Mouse (Mus musculus): Measurements from ENCODE around the gene Aifm2.

Gene Aifm2

GRCm38 (mm10) chr10:61781461-61782128 lies 66.5 kb downstream of the Aifm2 start:
- no peak for DNase-seq

DNA sequence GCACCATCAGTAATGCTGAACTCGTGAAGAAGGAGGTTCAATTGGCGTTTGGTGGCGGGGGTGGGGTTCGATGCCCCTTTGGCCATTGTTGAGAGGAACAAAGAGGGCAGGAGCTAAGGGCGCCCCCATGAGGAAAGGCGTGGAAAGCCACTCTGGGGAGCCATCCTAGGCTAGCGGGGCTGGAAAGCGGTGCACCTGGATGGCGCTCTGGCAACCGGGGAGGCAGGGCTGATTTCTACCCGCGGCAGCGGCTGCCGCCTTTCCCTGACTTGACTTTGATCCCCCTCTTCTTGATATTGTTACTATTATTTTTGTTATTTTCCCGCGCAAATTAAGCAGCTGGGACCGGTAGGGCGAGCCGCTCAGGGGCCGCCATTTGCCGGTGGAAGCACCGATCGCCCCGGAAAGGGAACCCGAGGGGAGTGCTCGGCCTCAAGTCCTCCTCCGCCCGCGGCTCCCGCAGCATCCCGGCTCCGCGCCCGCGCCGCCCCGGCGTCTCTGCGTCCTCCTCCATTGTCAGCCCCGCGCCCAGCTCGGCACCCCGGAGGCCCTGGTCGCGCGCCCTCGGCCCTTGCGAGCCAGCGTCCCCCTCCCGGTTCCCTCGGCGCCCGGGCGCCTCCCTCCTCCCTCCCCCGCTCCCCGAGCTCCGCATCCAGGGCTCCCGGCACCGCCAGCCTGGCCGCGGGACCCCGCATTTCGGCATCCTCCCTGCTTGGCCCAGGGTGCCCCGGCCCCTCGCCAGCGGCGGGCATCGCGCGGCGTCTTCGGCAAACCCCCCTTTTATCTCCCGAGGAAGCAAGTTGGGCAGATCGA lies 67.9 kb downstream of the Aifm2 start:
- peak; percentile 80 for DNase-seq

DNA sequence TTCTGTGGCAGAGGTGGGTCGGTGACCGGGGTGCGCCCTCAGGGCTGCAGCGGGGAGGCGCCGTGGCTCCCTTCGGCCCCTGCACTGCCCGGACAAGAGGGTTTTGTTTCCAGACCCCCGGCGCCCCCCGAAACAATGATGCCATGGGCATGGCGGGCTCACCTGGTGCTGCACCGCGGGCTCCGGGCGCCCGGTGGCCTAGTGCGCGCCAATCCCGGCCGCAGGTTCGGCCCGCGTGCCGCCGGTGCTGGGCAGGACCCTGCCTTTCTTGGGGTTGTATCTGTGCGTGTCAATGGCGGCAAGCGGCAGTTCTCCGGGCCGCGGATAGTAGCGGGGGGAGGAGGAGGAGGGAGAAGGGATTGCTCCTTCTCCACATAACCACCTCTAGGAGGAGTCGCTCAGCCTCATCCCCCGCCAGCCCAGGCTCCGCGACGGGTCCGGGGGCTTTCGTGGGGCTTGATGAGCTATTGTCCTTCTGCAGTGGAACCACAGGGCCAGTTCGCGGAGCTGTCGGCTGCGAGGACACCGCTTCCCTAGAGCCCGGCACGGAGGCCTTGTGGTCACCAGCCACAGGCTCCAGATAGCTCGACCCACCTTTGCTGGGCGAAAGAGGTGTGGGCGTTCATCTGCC lies 68.7 kb downstream of the Aifm2 start, which contains the start of gene H2afy2:
Gene H2afy2 (minus strand): TSS at position 527 of the 631 bp plus-strand sequence.
- DNase-seq, result peak; percentile 85

DNA sequence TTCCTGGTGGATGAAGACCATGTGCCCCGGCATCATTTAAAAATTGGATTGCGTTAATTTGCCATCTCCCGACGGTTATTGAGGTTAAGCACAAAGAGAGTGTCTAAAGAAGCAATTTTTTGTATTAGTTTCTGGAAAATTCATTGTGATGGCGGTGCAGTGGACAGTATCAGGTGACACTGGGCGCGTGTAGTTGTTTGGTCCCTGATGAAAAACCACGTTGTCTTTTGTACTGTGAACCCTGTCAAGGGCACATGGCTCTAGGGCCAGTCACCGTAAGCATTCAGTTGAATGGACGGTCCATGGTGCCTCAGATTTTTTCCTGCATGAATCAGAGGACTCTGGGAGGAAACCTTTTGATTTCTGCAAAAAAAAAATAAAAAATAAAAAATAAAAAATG lies 69.4 kb downstream of the Aifm2 start:
- no peak for DNase-seq

DNA sequence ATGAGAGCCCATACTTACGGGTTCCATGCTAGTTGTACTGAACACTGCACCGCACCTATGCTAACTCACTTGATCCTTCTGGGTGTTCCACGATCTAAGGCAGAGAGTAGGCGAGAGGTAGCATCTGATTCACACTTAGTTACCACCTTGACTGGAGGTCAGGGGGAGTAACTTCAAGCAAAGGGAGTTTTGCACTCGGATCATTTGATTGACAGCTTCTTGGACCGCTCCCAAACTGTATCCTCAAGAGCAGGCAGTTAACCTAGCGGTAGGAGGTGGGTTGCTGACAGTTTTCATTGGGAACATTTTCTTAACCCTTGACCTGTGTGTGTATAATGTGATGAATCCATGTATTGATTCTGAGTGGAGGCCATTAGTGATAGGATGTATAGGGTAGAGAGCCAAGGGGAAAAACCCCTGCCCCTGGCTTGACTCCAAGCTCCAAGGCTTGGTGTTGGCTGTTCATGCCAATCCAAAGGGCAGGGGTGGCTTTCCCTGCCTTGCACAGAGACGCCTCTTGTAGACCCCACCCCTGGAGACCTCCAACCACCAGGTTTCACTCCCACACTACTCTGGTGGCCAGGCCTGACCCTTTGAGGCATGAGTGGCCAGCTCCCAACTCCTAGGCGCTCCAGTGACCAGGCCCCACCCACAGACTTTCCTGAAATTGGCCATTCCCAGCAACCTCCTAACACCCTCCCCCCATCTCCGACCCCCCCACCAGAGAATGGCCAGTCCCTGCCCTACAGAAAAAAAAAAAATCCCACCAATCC lies 72.7 kb downstream of the Aifm2 start:
- DNase-seq, result no peak

DNA sequence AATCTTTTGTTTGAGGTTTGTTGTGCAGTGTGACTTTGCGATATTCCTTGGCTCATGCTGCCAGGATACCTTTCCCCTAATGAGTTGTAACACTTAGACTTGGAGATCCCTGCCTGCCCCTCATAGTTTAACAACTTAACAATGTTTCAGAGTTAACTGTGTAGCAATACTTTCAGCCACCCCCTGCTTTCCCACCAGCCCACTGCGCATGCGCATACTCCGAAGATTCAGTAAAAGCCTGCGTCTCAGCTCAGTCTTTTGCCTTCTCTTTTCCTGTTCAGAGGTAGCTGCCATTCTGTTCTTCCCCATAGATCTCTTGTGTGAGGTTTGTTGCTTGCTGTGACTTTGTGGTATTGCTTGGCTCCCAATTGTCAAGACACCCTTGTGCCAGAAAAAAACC lies 73.4 kb downstream of the Aifm2 start:
- DNase-seq, result no peak
